Mouse (Mus musculus) spleen, embryonic (tissue): ENCODE measurements around the gene Esp4.
"Not testable (repeated sequence)": the region's sequence is repeated elsewhere in the genome, so short reads cannot be mapped to it uniquely, and the experiment has no call there.

ENCODE experiments used
- CTCF ChIA-PET: fragments of 350-600 bp; sonication (Branson Sonifier 250); formaldehyde crosslinking; loops from one replicate; lab custom pipeline; 2022; lab: Charles Lee

The Esp4 gene

GRCm38 (mm10) chr17:40598294-40598693 lies at the start of gene Esp4:
TSS of gene Esp4 (plus strand) at chr17:40598594.
- CTCF ChIA-PET, result no interaction called here

GRCm38 (mm10) chr17:40553470-40553869 lies 44.9 kb upstream of the Esp4 start:
- CTCF ChIA-PET, result no interaction called here

DNA sequence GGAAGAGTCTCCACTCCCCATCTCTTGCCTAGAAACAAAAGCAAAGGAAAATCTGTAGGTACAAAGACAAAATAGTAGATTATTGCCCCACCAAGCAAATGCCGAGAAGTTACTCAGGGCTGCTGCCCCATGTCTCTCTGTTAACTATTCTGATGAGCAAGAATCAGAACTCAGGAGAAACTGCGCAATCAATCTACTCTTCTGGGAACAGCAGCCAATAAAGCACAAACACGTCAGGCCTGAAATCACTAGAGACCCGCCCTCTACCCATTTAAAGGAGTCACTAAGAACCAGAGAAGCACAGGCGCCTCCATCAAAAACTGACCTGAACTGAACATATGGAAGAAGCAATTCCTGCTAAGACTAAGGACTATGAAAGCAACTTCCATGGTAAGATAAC lies 37.2 kb upstream of the Esp4 start, which contains the start of gene Esp6:
Esp6 (plus strand) TSS at position 301 of the 400 bp plus-strand sequence.
- CTCF ChIA-PET, result no interaction called here

DNA sequence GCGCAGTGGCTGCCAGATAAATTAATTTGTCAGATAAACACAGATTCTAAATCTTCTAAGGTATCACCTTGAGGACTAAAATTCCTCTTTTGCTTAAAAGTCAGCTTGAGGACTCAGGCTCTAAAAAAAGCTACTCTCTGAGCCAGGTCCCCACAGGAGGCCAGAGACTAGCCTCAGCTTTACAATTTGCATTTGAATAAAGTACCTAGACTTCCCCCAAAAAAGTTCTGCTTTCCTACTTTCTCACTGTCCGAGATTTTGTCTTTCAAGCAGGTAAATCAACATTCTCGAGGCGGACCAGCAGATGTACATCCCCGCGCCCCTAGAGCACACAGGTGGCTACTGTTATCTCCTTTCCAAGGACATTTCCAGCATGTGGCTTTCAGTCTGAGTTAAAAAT lies 14.5 kb upstream of the Esp4 start:
- CTCF ChIA-PET, result not testable (repeated sequence)

DNA sequence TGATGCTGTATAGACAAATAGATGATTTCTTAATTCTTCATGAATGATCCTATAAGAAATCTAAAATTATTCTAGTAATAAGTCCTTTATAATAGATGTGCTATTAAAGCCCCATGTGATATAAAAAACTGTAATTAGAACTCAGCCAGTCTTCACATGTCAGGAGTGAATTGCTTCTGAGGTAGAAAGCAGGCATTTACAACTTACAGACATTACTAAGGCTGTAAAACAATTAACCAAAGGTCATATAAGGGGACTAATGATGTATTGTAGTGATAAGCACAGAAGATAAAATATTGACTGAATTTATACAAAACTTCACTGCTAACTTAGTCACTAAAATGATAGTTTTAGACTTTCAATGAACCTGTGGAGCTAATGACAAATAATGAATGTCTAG lies 7.1 kb upstream of the Esp4 start:
- CTCF ChIA-PET, result no interaction called here

- CTCF ChIA-PET, result not testable (repeated sequence)
Observed at GRCm38 (mm10) chr17:40631775-40632174, 33.4 kb downstream of the Esp4 start, which contains the start of gene Esp3. TSS of gene Esp3 (plus strand) at chr17:40632075.
